Mouse (Mus musculus) left cerebral cortex, adult 2 months (tissue): Measurements from ENCODE around the gene Ppcs. TPM values are rescaled to one million over a fixed set of nuclear protein-coding genes. Genes with fewer than 3 reads are reported as not detected.

ENCODE experiments used
- DNase-seq, 2 experiments: peaks; one replicate each; pipeline ENCODE4 v3.0.0; 2021 to 2022; ENCODE audit warnings: low spot score in 2 of 2, mixed read lengths in 1 of 2; ENCODE audit errors: extremely low spot score in 1 of 2
- H3K27ac ChIP-seq: fragments of 200-600 bp; 2 replicates; pipeline ENCODE4 v1.8.1; 2022
- H3K4me3 ChIP-seq: fragments of 200-600 bp; 2 replicates; pipeline ENCODE4 v1.8.1; 2022
- CTCF ChIP-seq: fragments of 200-600 bp; IDR thresholded peaks from 2 replicates; pipeline ENCODE4 v1.8.1; 2022; ENCODE audit warnings: antibody characterized with exemption, mild to moderate bottlenecking, moderate library complexity
- intact Hi-C: fragments of 180-260 bp; cut with DNase I; formaldehyde crosslinking; loops from one replicate; pipeline ENCODE4 v1.15.1; 2025
- long read RNA-seq, 2 experiments: library from polyadenylated mRNA; stranded (forward); transcript quantifications; one replicate each; pipeline ENCODE4 v2.0.0; 2021; ENCODE audit warnings: borderline mapping rate in 2 of 2
- total RNA-seq, 2 experiments: library from RNA; stranded (reverse); gene quantifications; 2 replicates each; pipeline ENCODE4 v1.2.3; 2021

Gene Ppcs
- total RNA-seq: 1 to 10 TPM; 5.7 to 7.0 TPM
- long read RNA-seq, experiment 1, transcript Ppcs-201 (3 exons, 1,443 nt): major isoform, 7 of 10 reads
- long read RNA-seq, experiment 1, partial matches to known transcripts: 0 of 10 reads
- long read RNA-seq, experiment 1, other reads (novel, unspliced or antisense): 3 of 10 reads
- long read RNA-seq, experiment 2, transcript Ppcs-201 (3 exons, 1,443 nt): major isoform, 5 of 7 reads
- long read RNA-seq, experiment 2, partial matches to known transcripts: 0 of 7 reads
- long read RNA-seq, experiment 2, other reads (novel, unspliced or antisense): 2 of 7 reads

- TF ChIP-seq CTCF: peak; percentile 36
- peak within 1 kb of the TSS; percentile 86 for H3K4me3 ChIP-seq
- intact Hi-C loops: loop anchor here (2.0 to 5.0 kb wide), 2 partner anchors 40 to 116 kb away; partner anchors contain the start of gene Frg2f1
- peak within 1 kb of the TSS; percentile 94 for H3K27ac ChIP-seq
- peak; percentile 85 to 86 for DNase-seq
Observed at GRCm38 (mm10) chr4:119422294-119422964, at the start of gene Ppcs, which contains the start of gene Zmynd12. Gene Ppcs (minus strand): TSS chr4:119422420. Gene Zmynd12 (plus strand): TSS chr4:119422814.

- no peak for DNase-seq
- intact Hi-C loops: no loop called here
- no peak for TF ChIP-seq CTCF
- Histone ChIP-seq H3K27ac (no peak overlapping the region), H3K4me3 (no peak overlapping the region)
Observed at GRCm38 (mm10) chr4:119467720-119468380, 45.6 kb upstream of the Ppcs start.

- H3K4me3 ChIP-seq: no peak overlapping the region
- DNase-seq: no peak
- intact Hi-C loops: no loop called here
- no peak for TF ChIP-seq CTCF
- H3K27ac ChIP-seq: no peak overlapping the region
Observed at GRCm38 (mm10) chr4:119465841-119466240, 43.6 kb upstream of the Ppcs start.

GRCm38 (mm10) chr4:119463756-119464419, 41.7 kb upstream of the Ppcs start:
- no peak for DNase-seq
- intact Hi-C loops: loop anchor here (5.0 kb wide), 1 partner anchor 42 kb away; the partner anchor contains the start of genes Ppcs and Zmynd12
- H3K4me3 ChIP-seq: no peak overlapping the region
- no peak for TF ChIP-seq CTCF
- H3K27ac ChIP-seq: no peak overlapping the region

- TF ChIP-seq CTCF: no peak
- H3K27ac ChIP-seq: no peak overlapping the region
- peak in 1 of 2 experiments; percentile 31 for DNase-seq
- intact Hi-C loops: loop anchor here (5.0 kb wide), 1 partner anchor 41 kb away; the partner anchor contains the start of genes Ppcs and Zmynd12
- H3K4me3 ChIP-seq: no peak overlapping the region
Observed at GRCm38 (mm10) chr4:119462858-119463755, 40.9 kb upstream of the Ppcs start.

GRCm38 (mm10) chr4:119462457-119462856, 40.2 kb upstream of the Ppcs start:
- no peak for DNase-seq
- intact Hi-C loops: loop anchor here (5.0 kb wide), 1 partner anchor 40 kb away; the partner anchor contains the start of genes Ppcs and Zmynd12
- Histone ChIP-seq H3K4me3 (no peak overlapping the region), H3K27ac (no peak overlapping the region)
- no peak for TF ChIP-seq CTCF

- peak; percentile 73 to 75 for DNase-seq
- intact Hi-C loops: loop anchor here (2.0 to 5.0 kb wide), 2 partner anchors 38 to 78 kb away; partner anchors contain the start of genes Frg2f1, Ppcs and Zmynd12
- TF ChIP-seq CTCF: no peak
- peak overlapping the region; percentile 16; the same call in 1 of the 2 replicates for H3K4me3 ChIP-seq
- H3K27ac ChIP-seq: no peak overlapping the region
Observed at GRCm38 (mm10) chr4:119460728-119461141, 38.5 kb upstream of the Ppcs start.

GRCm38 (mm10) chr4:119460296-119460695, 38.1 kb upstream of the Ppcs start:
- Histone ChIP-seq H3K4me3 (no peak overlapping the region), H3K27ac (no peak overlapping the region)
- no peak for DNase-seq
- intact Hi-C loops: loop anchor here (2.0 to 5.0 kb wide), 2 partner anchors 38 to 79 kb away; partner anchors contain the start of genes Frg2f1, Ppcs and Zmynd12
- peak; percentile 48 for TF ChIP-seq CTCF

GRCm38 (mm10) chr4:119453533-119453932, 31.3 kb upstream of the Ppcs start:
- no peak overlapping the region for H3K27ac ChIP-seq
- DNase-seq: no peak
- TF ChIP-seq CTCF: no peak
- no peak overlapping the region for H3K4me3 ChIP-seq
- intact Hi-C loops: no loop called here

- Histone ChIP-seq H3K27ac (no peak overlapping the region), H3K4me3 (no peak overlapping the region)
- intact Hi-C loops: no loop called here
- TF ChIP-seq CTCF: no peak
- no peak for DNase-seq
Observed at GRCm38 (mm10) chr4:119453128-119453527, 30.9 kb upstream of the Ppcs start.
